Mouse (Mus musculus): ENCODE data around the gene Cend1.
"Not testable (repeated sequence)": the region's sequence is repeated elsewhere in the genome, so short reads cannot be mapped to it uniquely, and the experiment has no call there.

Gene Cend1

GRCm38 (mm10) chr7:141464603-141465201, 35.4 kb upstream of the Cend1 start:
- no peak for ATAC-seq (ENCODE audit: low TSS enrichment)

GRCm38 (mm10) chr7:141463824-141464602, 34.7 kb upstream of the Cend1 start:
- ATAC-seq (ENCODE audit: low TSS enrichment) = no peak

- no peak for ATAC-seq (ENCODE audit: low TSS enrichment)
These were observed 33.1 kb upstream of the Cend1 start for GRCm38 (mm10) chr7:141462333-141462821.

- no peak for ATAC-seq (ENCODE audit: low TSS enrichment)
These were observed 32.4 kb upstream of the Cend1 start for GRCm38 (mm10) chr7:141461521-141462332.

- ATAC-seq (ENCODE audit: low TSS enrichment) = no peak
These were observed 31.3 kb upstream of the Cend1 start, which contains the start of gene Cracr2b for GRCm38 (mm10) chr7:141460391-141461113. Cracr2b (plus strand) TSS chr7:141461094.

- ATAC-seq (ENCODE audit: low TSS enrichment) = no peak
These were observed 30.7 kb upstream of the Cend1 start for GRCm38 (mm10) chr7:141460001-141460390.

- ATAC-seq (ENCODE audit: low TSS enrichment) = no peak
These were observed 30.0 kb upstream of the Cend1 start for GRCm38 (mm10) chr7:141459301-141459711.

- ATAC-seq (ENCODE audit: low TSS enrichment) = no peak
These were observed 29.4 kb upstream of the Cend1 start for GRCm38 (mm10) chr7:141458661-141459060.

GRCm38 (mm10) chr7:141457986-141458660, 28.8 kb upstream of the Cend1 start:
- no peak for ATAC-seq (ENCODE audit: low TSS enrichment)

GRCm38 (mm10) chr7:141457236-141457635, 27.9 kb upstream of the Cend1 start:
- ATAC-seq (ENCODE audit: low TSS enrichment) = no peak

GRCm38 (mm10) chr7:141456739-141457138, 27.4 kb upstream of the Cend1 start:
- no peak for ATAC-seq (ENCODE audit: low TSS enrichment)

GRCm38 (mm10) chr7:141455610-141456314, 26.5 kb upstream of the Cend1 start:
- ATAC-seq (ENCODE audit: low TSS enrichment) = peak; percentile 22; the same call in 1 of the 2 replicates

- ATAC-seq (ENCODE audit: low TSS enrichment) = peak; percentile 70
These were observed 25.8 kb upstream of the Cend1 start, which contains the start of gene Pnpla2 for GRCm38 (mm10) chr7:141454967-141455551. Pnpla2 (plus strand) TSS chr7:141455198.

- no peak for ATAC-seq (ENCODE audit: low TSS enrichment)
These were observed 24.3 kb upstream of the Cend1 start for GRCm38 (mm10) chr7:141453636-141454035.

- ATAC-seq (ENCODE audit: low TSS enrichment) = no peak
These were observed 22.6 kb upstream of the Cend1 start for GRCm38 (mm10) chr7:141451928-141452327.

GRCm38 (mm10) chr7:141447110-141447991, 18.1 kb upstream of the Cend1 start, which contains the start of gene Rplp2:
Rplp2 (plus strand) TSS chr7:141447370.
- ATAC-seq (ENCODE audit: low TSS enrichment) = peak; percentile 86

GRCm38 (mm10) chr7:141446374-141446773, 17.1 kb upstream of the Cend1 start:
- ATAC-seq (ENCODE audit: low TSS enrichment) = not testable (repeated sequence)

GRCm38 (mm10) chr7:141443828-141444237, 14.5 kb upstream of the Cend1 start, which contains the start of gene Pidd1:
Pidd1 (minus strand) TSS chr7:141444025.
- ATAC-seq (ENCODE audit: low TSS enrichment) = no peak

All from frontal cortex, adult (tissue).